Mouse (Mus musculus): ENCODE results near the gene Thtpa. TPM values are rescaled to one million over a fixed set of nuclear protein-coding genes. Genes with fewer than 3 reads are reported as not detected.

Gene Thtpa
- total RNA-seq, 2 experiments from 2014 or later = 18.1 to 22.8 TPM

DNA sequence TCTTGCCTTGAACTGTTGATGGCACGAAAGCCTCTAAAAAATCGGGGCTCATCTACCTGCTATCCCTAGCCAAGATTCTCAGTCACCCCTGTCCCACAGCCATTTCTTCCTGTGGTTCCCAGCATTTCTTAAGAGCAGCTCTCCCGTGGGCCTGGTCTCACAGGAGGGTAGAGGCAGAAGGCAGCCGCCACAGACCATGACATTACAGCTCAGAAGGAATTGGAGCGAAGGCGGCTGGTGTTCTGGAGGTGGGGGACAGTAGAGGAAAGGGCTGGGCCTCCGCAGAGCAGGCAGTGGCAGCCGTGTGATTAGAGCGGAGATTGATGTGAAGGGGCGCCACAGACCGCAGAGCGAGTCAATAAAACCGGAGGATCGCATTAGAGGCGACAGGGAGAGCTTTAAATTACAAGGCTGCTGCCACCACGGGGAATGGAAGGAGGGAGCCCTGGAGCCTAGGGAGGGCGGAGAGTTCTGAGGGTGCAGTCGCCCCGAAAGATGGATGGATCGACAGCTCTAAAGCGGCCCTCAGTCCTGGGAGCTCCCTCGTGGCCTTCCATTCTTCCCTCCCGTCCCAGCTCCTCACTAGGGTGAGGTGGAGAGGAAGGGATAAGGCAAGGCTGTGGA is 16.1 kb upstream of the Thtpa start:
- DNase-seq (ENCODE audit: extremely low spot score in 1 of 2, low spot score in 2 of 2) = no peak
- intact Hi-C loops (cut with DNase I) = loop anchor here (1.0 kb wide), 1 partner anchor 53 kb away; no protein-coding TSS in a partner anchor
- H3K27ac ChIP-seq = peak overlapping the region; percentile 73
- TF ChIP-seq CTCF (IDR thresholded peaks at IDR 0.05) = no peak
- no peak overlapping the region for H3K4me3 ChIP-seq

- DNase-seq (ENCODE audit: extremely low spot score in 1 of 2, low spot score in 2 of 2) = peak; percentile 61 to 78
- no peak overlapping the region for H3K4me3 ChIP-seq
- TF ChIP-seq CTCF (IDR thresholded peaks at IDR 0.05) = peak; percentile 90
Measured at GRCm38 (mm10) chr14:55079214-55079970, 15.2 kb upstream of the Thtpa start.

GRCm38 (mm10) chr14:55081105-55081504 is 13.5 kb upstream of the Thtpa start:
- DNase-seq (ENCODE audit: extremely low spot score in 1 of 2, low spot score in 2 of 2) = no peak
- intact Hi-C loops (cut with DNase I) = no loop called here
- H3K4me3 ChIP-seq = no peak overlapping the region
- no peak for TF ChIP-seq CTCF (IDR thresholded peaks at IDR 0.05)
- H3K27ac ChIP-seq = no peak overlapping the region

More at GRCm38 (mm10) chr14:55079214-55079970, 15.2 kb upstream of the Thtpa start:
- intact Hi-C loops (cut with DNase I) = no loop called here
- H3K27ac ChIP-seq = peak overlapping the region; percentile 62

GRCm38 (mm10) chr14:55083481-55083880 is 11.1 kb upstream of the Thtpa start:
- Histone ChIP-seq H3K27ac (no peak overlapping the region), H3K4me3 (no peak overlapping the region)
- intact Hi-C loops (cut with DNase I) = no loop called here
- no peak for DNase-seq (ENCODE audit: extremely low spot score in 1 of 2, low spot score in 2 of 2)
- TF ChIP-seq CTCF (IDR thresholded peaks at IDR 0.05) = no peak

DNA sequence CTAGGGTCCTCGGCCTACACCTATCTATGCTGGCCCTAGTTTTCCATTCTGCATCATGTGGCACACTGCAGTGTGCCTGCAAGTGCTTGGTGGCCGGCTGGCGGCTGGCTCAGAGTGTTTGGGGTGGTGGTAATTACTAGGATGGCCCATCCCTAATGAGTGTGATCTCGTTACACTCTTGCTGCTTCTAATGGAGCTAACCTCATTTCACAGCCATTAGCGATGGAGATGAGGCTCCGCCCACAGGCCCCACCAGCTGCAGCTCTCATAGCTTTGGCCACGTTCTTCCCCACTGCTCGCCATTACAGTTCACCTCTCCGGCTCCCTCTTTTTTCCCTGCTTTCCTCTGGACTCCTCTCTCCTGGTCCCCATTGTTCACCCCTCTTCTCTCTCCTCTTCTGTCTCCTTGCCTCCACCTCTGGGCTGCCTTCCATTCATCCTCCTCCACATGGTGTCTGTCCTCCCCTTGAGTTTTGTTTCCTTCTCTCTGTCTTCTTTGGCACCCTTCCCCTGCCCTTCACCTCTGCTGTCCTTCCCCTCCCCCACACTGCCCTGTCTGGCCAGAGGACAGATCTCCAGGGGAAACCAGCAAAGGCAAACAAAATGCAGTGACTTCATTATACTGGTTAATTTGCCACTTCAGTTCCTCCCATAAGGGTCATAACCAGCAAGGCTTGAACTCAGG is 9.1 kb upstream of the Thtpa start:
- H3K27ac ChIP-seq = peak overlapping the region; percentile 15; the same call in 1 of the 2 replicates
- TF ChIP-seq CTCF (IDR thresholded peaks at IDR 0.05) = no peak
- no peak overlapping the region for H3K4me3 ChIP-seq
- DNase-seq (ENCODE audit: extremely low spot score in 1 of 2, low spot score in 2 of 2) = no peak
- intact Hi-C loops (cut with DNase I) = no loop called here

GRCm38 (mm10) chr14:55086009-55086514 is 8.5 kb upstream of the Thtpa start:
- no peak overlapping the region; the same call in 1 of the 2 replicates for H3K27ac ChIP-seq
- H3K4me3 ChIP-seq = no peak overlapping the region
- no peak for DNase-seq (ENCODE audit: extremely low spot score in 1 of 2, low spot score in 2 of 2)
- intact Hi-C loops (cut with DNase I) = no loop called here
- no peak for TF ChIP-seq CTCF (IDR thresholded peaks at IDR 0.05)

- H3K4me3 ChIP-seq = peak overlapping the region; percentile 57
- peak; percentile 59 to 68 for DNase-seq (ENCODE audit: extremely low spot score in 1 of 2, low spot score in 2 of 2)
- TF ChIP-seq CTCF (IDR thresholded peaks at IDR 0.05) = no peak
- intact Hi-C loops (cut with DNase I) = no loop called here
- H3K27ac ChIP-seq = peak overlapping the region; percentile 85
Measured at GRCm38 (mm10) chr14:55089199-55089947, 5.2 kb upstream of the Thtpa start.

- DNase-seq (ENCODE audit: extremely low spot score in 1 of 2, low spot score in 2 of 2) = peak; percentile 47 to 59
- intact Hi-C loops (cut with DNase I) = loop anchor here (5.0 kb wide), 1 partner anchor 194 kb away; no protein-coding TSS in a partner anchor
- Histone ChIP-seq H3K27ac (peak overlapping the region; percentile 85), H3K4me3 (peak overlapping the region; percentile 57)
- no peak for TF ChIP-seq CTCF (IDR thresholded peaks at IDR 0.05)
Measured at GRCm38 (mm10) chr14:55091209-55091865, 3.2 kb upstream of the Thtpa start.

- intact Hi-C loops (cut with DNase I) = loop anchor here (1.0 to 5.0 kb wide), 2 partner anchors 38 to 195 kb away; no protein-coding TSS in a partner anchor
- TF ChIP-seq CTCF (IDR thresholded peaks at IDR 0.05) = peak; percentile 23
- Histone ChIP-seq H3K4me3 (peak within 1 kb of the TSS; percentile 57), H3K27ac (peak within 1 kb of the TSS; percentile 85)
- DNase-seq (ENCODE audit: extremely low spot score in 1 of 2, low spot score in 2 of 2) = peak; percentile 94 to 95
Measured at GRCm38 (mm10) chr14:55092011-55092577, 2.5 kb upstream of the Thtpa start, which contains the start of gene Zfhx2. Zfhx2 (minus strand) TSS chr14:55092324.

DNA sequence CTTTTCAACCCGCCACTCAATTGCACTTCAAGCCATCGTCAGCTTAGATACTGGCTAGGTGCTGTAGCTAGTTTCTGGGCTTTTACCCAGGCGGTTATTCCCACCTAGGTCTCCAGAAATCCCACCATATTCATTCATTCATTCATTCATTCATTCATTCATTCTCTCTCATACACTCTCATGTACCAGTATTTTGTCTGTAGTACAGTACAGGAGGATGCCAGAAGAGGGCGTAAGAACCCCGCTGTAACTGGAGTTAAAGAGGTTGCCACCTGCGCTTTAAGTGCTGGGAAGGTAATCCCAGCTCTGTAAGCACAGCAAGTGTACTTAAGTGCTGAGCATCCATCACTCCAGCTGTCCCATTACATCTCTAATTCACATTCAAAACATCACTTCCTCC is 657 bp upstream of the Thtpa start:
- peak; percentile 7 for TF ChIP-seq CTCF (IDR thresholded peaks at IDR 0.05)
- intact Hi-C loops (cut with DNase I) = loop anchor here (5.0 kb wide), 1 partner anchor 197 kb away; no protein-coding TSS in a partner anchor
- H3K4me3 ChIP-seq = no peak overlapping the region
- H3K27ac ChIP-seq = peak overlapping the region; percentile 99; the same call in 1 of the 2 replicates
- no peak for DNase-seq (ENCODE audit: extremely low spot score in 1 of 2, low spot score in 2 of 2)

Data from left cerebral cortex, adult 2 months (tissue).